Mouse (Mus musculus) embryonic facial prominence, embryonic 13.5 days (tissue): ENCODE data around the gene Fermt2. TPM values are rescaled to one million over a fixed set of nuclear protein-coding genes. Genes with fewer than 3 reads are reported as not detected.

ENCODE experiments used
- ATAC-seq: fragments of 200-750 bp; cut with Nextera tagmentation; 2 replicates; pipeline ENCODE4 v1.8.0; 2017; ENCODE audit warnings: low read depth; ENCODE audit not compliant: insufficient number of reproducible peaks, insufficient read depth, low FRiP score, low TSS enrichment
- H3K27ac ChIP-seq: fragments of 300-500 bp; sonication (generic); 2 replicates; pipeline ENCODE4 v1.5.1; 2015; ENCODE audit warnings: moderate library complexity, mild to moderate bottlenecking, inconsistent platforms
- H3K27me3 ChIP-seq: fragments of 300-500 bp; sonication (generic); 2 replicates; pipeline ENCODE4 v1.6.1; 2015; ENCODE audit warnings: mild to moderate bottlenecking, inconsistent platforms
- H3K36me3 ChIP-seq: fragments of 300-500 bp; sonication (generic); 2 replicates; pipeline ENCODE4 v1.6.1; 2015; ENCODE audit warnings: mild to moderate bottlenecking, inconsistent platforms
- H3K4me1 ChIP-seq: fragments of 300-500 bp; sonication (generic); 2 replicates; pipeline ENCODE4 v1.6.1; 2015; ENCODE audit warnings: inconsistent platforms
- H3K4me2 ChIP-seq: fragments of 300-500 bp; sonication (generic); 2 replicates; pipeline ENCODE4 v1.6.1; 2015; ENCODE audit warnings: moderate library complexity, mild to moderate bottlenecking, inconsistent platforms
- H3K4me3 ChIP-seq: fragments of 300-500 bp; sonication (generic); 2 replicates; pipeline ENCODE4 v1.5.1; 2015; ENCODE audit warnings: mild to moderate bottlenecking, inconsistent platforms
- H3K9ac ChIP-seq: fragments of 300-500 bp; sonication (generic); 2 replicates; pipeline ENCODE4 v1.6.1; 2015; ENCODE audit warnings: mild to moderate bottlenecking, inconsistent platforms
- H3K9me3 ChIP-seq: fragments of 300-500 bp; sonication (generic); 2 replicates; pipeline ENCODE4 v1.6.1; 2016; ENCODE audit warnings: inconsistent platforms
- WGBS: fragments of 180-500 bp; shearing (Covaris S2); methylation state at CpG from one replicate; pipeline ENCODE4 v1.1.7; 2015; ENCODE audit warnings: mixed read lengths; 5-methylcytosine and 5-hydroxymethylcytosine counted together
- polyA plus RNA-seq: library from polyadenylated mRNA; unstranded; fragments of >200 nt; fragmentation: Nextera tagmentation; extraction: Ambion mirVana; gene quantifications from 2 replicates; pipeline ENCODE4 v1.2.1, GENCODE M21; 2015

Gene Fermt2
- 119 and 127 TPM in 2 replicates for polyA plus RNA-seq

GRCm38 (mm10) chr14:45529411-45530363 is at the start of gene Fermt2:
Gene Fermt2, minus strand, starts transcription at chr14:45530118.
- Histone ChIP-seq H3K27me3 (no peaks in the 10 kb centered on the region), H3K27ac (peak within 1 kb of the TSS; percentile 98), H3K36me3 (no peaks in the 10 kb centered on the region), H3K4me2 (peak within 1 kb of the TSS; percentile 63), H3K9me3 (no peaks in the 10 kb centered on the region), H3K4me3 (peak within 1 kb of the TSS; percentile 64), H3K9ac (peak within 1 kb of the TSS; percentile 86), H3K4me1 (peaks cover 27% of the 10 kb centered on the region)
- ATAC-seq = peak; percentile 86
- 1% methylated on average over 100 of the region's 126 CpGs for WGBS

DNA sequence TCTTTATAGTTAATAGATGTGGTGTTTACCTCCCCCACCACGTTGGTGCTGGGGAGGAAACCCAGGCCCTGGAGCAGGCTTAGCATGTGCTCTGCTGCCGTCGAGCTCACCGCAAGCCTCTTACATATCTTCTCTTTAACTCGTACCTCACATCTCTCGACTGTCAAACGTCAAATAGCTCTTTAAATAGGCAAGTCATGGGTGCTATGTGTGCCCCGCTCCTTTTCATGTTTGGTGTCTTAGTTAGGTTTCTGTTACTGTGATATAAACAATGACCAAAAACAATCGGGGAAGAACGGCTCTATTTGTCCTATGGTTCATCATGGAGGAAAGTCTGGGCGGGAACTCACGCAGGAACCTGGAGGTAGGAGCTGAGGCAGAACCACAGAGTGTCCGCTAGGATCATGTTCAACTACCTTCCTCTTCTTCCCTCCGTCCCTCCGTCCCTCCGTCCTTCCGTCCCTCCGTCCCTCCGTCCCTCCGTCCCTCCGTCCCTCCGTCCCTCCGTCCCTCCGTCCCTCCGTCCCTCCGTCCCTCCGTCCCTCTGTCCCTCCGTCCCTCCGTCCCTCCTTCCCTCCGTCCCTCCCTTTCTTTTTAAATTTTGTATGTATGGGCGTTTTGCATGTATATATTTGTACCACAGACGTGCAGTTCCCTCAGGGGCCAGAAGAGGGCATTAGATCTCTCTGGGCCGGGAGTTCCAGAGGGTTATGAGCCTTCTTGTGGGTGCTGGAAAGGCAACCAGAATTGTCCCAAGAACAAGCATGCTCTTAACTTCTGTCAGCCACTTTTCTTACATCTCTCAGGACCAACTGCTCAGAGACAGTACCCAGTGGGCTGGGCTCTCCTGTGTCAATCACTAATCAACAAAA is 36.4 kb upstream of the Fermt2 start:
- Histone ChIP-seq H3K27me3 (no peaks in the 10 kb centered on the region), H3K27ac (peak overlapping the region; percentile 95), H3K4me1 (peaks cover 39% of the 10 kb centered on the region), H3K9me3 (no peaks in the 10 kb centered on the region), H3K9ac (peak overlapping the region; percentile 56; the same call in 1 of the 2 replicates), H3K4me2 (peak overlapping the region; percentile 54), H3K4me3 (peak overlapping the region; percentile 31), H3K36me3 (no peaks in the 10 kb centered on the region)
- no peak for ATAC-seq
- 19% methylated on average over 33 of the region's 33 CpGs for WGBS

DNA sequence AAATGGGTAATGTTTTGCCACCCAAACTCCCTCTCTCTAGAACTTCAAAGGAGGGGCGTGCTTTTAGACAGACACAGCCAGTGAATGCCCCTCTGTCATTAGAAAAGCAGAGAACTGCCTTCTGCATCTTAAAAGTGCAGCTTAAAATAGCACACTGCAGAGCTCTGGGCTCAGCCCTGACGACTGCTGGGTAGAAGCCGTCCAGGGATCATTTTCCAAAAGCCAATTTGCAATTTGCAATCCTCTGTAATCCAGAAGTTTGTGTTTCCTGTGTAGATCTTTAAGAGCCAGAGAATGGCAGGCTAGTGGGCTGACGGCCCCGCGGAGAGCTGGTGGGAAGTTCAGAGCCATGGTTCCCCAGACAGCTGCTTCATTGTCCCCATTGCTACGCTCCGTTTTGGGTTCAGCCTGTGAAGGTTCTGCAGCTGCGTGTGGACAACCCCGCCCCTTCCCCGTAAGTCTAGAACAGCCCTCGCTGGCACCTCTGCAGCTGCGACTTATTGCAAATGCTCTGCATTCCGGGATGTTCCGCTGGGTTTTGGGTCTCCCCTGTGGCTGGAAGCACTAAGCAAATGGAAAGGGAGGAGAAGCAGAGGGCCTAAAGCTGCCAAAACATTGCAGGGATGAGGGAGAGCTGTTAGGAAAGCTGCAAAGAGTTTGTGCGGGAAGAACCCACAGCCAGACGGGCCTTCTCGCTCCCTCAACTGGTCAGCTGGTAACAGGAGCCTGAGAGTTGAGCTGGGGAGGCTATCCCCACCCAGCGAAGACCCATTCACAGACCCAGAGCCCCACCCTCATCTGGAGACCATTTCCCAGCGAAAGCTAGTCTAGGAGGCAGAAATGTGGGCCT is 35.5 kb upstream of the Fermt2 start:
- Histone ChIP-seq H3K4me2 (peak overlapping the region; percentile 54), H3K36me3 (no peaks in the 10 kb centered on the region), H3K27me3 (no peaks in the 10 kb centered on the region), H3K4me3 (peak overlapping the region; percentile 26), H3K9ac (peak overlapping the region; percentile 56), H3K27ac (peak overlapping the region; percentile 95), H3K4me1 (peaks cover 40% of the 10 kb centered on the region), H3K9me3 (no peaks in the 10 kb centered on the region)
- 5% methylated on average over 20 of the region's 20 CpGs for whole genome bisulfite sequencing
- ATAC-seq = peak; percentile 69

GRCm38 (mm10) chr14:45563577-45563976 is 33.7 kb upstream of the Fermt2 start:
- 92% methylated on average over 1 of the region's 1 CpGs for WGBS
- no peak overlapping the region for H3K9ac ChIP-seq
- H3K4me1 ChIP-seq = peaks cover 40% of the 10 kb centered on the region
- H3K4me3 ChIP-seq = no peak overlapping the region
- ATAC-seq = no peak
- no peaks in the 10 kb centered on the region for H3K27me3 ChIP-seq
- H3K27ac ChIP-seq = 0 out of 2 replicates have a peak overlapping the region, but pooled peaks have one; percentile 95
- H3K9me3 ChIP-seq = no peaks in the 10 kb centered on the region
- H3K36me3 ChIP-seq = no peaks in the 10 kb centered on the region
- H3K4me2 ChIP-seq = no peak overlapping the region

DNA sequence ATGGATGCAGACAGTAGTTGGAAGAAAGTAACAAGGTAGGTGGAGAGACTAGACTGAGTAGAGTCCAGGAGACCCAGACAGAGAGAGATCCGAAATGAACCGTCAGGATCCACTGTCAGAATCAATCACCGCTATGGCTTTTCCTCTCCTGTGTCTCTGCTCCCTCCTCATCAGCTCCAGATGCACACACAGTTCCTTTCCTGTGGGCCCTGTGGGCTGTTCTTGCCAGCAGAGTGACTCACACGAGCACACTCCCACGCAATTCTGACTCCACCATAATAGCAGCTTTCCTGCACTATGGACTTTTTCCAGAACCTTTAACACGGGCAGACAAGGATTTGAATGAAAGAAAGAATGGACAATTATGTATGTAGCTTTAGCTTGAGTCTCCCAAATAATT is 31.8 kb upstream of the Fermt2 start:
- no peaks in the 10 kb centered on the region for H3K27me3 ChIP-seq
- ATAC-seq = no peak
- H3K36me3 ChIP-seq = no peaks in the 10 kb centered on the region
- 54% methylated on average over 6 of the region's 6 CpGs for WGBS
- H3K9ac ChIP-seq = no peak overlapping the region
- H3K4me1 ChIP-seq = peaks cover 40% of the 10 kb centered on the region
- no peak overlapping the region for H3K27ac ChIP-seq
- H3K4me3 ChIP-seq = no peak overlapping the region
- H3K9me3 ChIP-seq = no peaks in the 10 kb centered on the region
- H3K4me2 ChIP-seq = no peak overlapping the region

GRCm38 (mm10) chr14:45559018-45559417 is 29.1 kb upstream of the Fermt2 start:
- no peak overlapping the region for H3K4me2 ChIP-seq
- no peak overlapping the region for H3K27ac ChIP-seq
- no peaks in the 10 kb centered on the region for H3K27me3 ChIP-seq
- H3K36me3 ChIP-seq = no peaks in the 10 kb centered on the region
- H3K4me3 ChIP-seq = no peak overlapping the region
- H3K9ac ChIP-seq = no peak overlapping the region
- no peak for ATAC-seq
- 89% methylated on average over 1 of the region's 1 CpGs for WGBS
- H3K9me3 ChIP-seq = no peaks in the 10 kb centered on the region
- H3K4me1 ChIP-seq = peaks cover 16% of the 10 kb centered on the region

GRCm38 (mm10) chr14:45554336-45554735 is 24.4 kb upstream of the Fermt2 start:
- no peak overlapping the region for H3K27ac ChIP-seq
- no peak for ATAC-seq
- WGBS = 89% methylated on average over 6 of the region's 6 CpGs
- H3K4me1 ChIP-seq = no peaks in the 10 kb centered on the region
- no peaks in the 10 kb centered on the region for H3K36me3 ChIP-seq
- H3K9me3 ChIP-seq = no peaks in the 10 kb centered on the region
- no peak overlapping the region for H3K4me2 ChIP-seq
- H3K4me3 ChIP-seq = no peak overlapping the region
- no peak overlapping the region for H3K9ac ChIP-seq
- H3K27me3 ChIP-seq = no peaks in the 10 kb centered on the region

- Histone ChIP-seq H3K27me3 (no peaks in the 10 kb centered on the region), H3K9me3 (no peaks in the 10 kb centered on the region), H3K27ac (no peak overlapping the region), H3K4me1 (no peaks in the 10 kb centered on the region), H3K9ac (no peak overlapping the region), H3K36me3 (no peaks in the 10 kb centered on the region), H3K4me2 (no peak overlapping the region), H3K4me3 (no peak overlapping the region)
- WGBS = 72% methylated on average over 2 of the region's 2 CpGs
- ATAC-seq = no peak
These were observed 23.9 kb upstream of the Fermt2 start for GRCm38 (mm10) chr14:45553854-45554253.

GRCm38 (mm10) chr14:45552431-45552830 is 22.5 kb upstream of the Fermt2 start:
- WGBS = 81% methylated on average over 4 of the region's 4 CpGs
- no peak for ATAC-seq
- H3K9me3 ChIP-seq = no peaks in the 10 kb centered on the region
- H3K4me3 ChIP-seq = no peak overlapping the region
- H3K27me3 ChIP-seq = no peaks in the 10 kb centered on the region
- no peak overlapping the region for H3K27ac ChIP-seq
- no peaks in the 10 kb centered on the region for H3K4me1 ChIP-seq
- H3K36me3 ChIP-seq = no peaks in the 10 kb centered on the region
- H3K9ac ChIP-seq = no peak overlapping the region
- H3K4me2 ChIP-seq = no peak overlapping the region

DNA sequence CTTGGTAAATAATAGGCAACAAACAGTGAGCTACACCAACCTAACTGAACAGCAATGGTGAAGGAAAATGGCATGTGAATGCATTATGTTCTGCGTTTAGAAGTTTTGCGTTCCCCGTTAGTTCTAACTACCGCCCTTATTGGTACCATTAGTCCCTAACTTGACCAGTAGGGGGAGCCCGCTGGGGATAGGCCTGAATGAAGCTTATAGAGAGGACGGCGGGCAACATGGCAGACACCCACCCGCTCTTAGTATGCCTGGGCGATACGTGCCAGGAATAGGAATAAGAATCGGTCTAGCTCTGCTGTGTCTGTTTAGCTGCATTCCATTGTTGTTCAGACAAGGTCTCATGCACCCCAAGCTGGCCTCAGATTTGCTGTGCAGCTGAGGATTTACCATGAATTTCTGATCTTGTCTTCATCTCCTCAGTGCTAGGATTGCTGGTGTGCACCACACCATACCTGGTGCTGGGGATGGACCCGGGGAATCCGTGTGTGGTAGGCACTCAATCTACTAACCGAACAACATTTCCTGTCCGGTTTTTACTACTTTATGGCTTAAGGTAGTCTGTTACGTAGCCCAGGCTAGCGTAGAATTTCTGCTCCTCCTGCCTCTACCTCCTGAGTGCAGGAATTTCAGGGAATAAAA is 21.3 kb upstream of the Fermt2 start:
- Histone ChIP-seq H3K4me1 (no peaks in the 10 kb centered on the region), H3K36me3 (no peaks in the 10 kb centered on the region), H3K9ac (no peak overlapping the region), H3K27ac (no peak overlapping the region), H3K4me2 (peak overlapping the region; percentile 11; the same call in 1 of the 2 replicates), H3K27me3 (no peaks in the 10 kb centered on the region), H3K4me3 (no peak overlapping the region), H3K9me3 (no peaks in the 10 kb centered on the region)
- 51% methylated on average over 17 of the region's 17 CpGs for WGBS
- ATAC-seq = no peak
